Comparison of ENCODE assay signal across 8 mouse cellular contexts in genomic region chr9:25317827-25318505, GRCm38 (mm10).
DNase-seq lines count a peak whose midpoint lies in the region; ATAC-seq lines count a peak whose summit lies in the region.

No protein-coding gene starts in this region.

- no peak overlapping the region for H3K4me3 ChIP-seq in midbrain, embryonic 15.5 days

- intact Hi-C loops in left cerebral cortex, postnatal 4 days (cut with DNase I), result loop anchor here (2.0 to 5.0 kb wide), 2 partner anchors 164 to 275 kb away; partner anchors contain the start of gene Eepd1

- no peak overlapping the region for H3K4me2 ChIP-seq in midbrain, embryonic 15.5 days

- H3K27me3 ChIP-seq in midbrain, embryonic 15.5 days (replicated peaks), result no peaks in the 10 kb centered on the region

- peak; percentile 90 for ATAC-seq in common myeloid progenitor, adult 5-6 weeks (replicated peaks; ENCODE audit: low read depth, poor library complexity, severe bottlenecking)
- ATAC-seq in midbrain, embryonic 15.5 days (replicated peaks), result peak; percentile 87

- H3K4me1 ChIP-seq in midbrain, embryonic 15.5 days, result no peaks in the 10 kb centered on the region

- H3K9me3 ChIP-seq in midbrain, embryonic 15.5 days, result no peaks in the 10 kb centered on the region

- DNase-seq in 3134 (ENCODE audit: extremely low read depth, insufficient read length, low spot score) (peak; percentile 20), R1 (ENCODE audit: low read depth, low spot score) (peak; percentile 27)
- DNase-seq in gastrocnemius, postnatal 25 days, result peak; percentile 60
- peak; percentile 31 for DNase-seq in kidney, adult 18-20 months
- DNase-seq in left cerebral cortex, postnatal 4 days, result peak; percentile 68
- peak; percentile 14 for DNase-seq in testis, postnatal 14 days (ENCODE audit: low spot score)

- H3K27ac ChIP-seq in midbrain, embryonic 15.5 days, result no peak overlapping the region

- H3K9ac ChIP-seq in midbrain, embryonic 15.5 days, result no peak overlapping the region

- 58% methylated on average over 4 of the region's 4 CpGs for WGBS in midbrain, embryonic 15.5 days

- no peaks in the 10 kb centered on the region for H3K36me3 ChIP-seq in midbrain, embryonic 15.5 days (replicated peaks)

Comparison
In these comparisons a context has a peak if more than half of its experiments do, and no peak if none do; other contexts are left out.
1. DNase-seq: peak in every context shown above with its lines; median percentile 68 in left cerebral cortex, postnatal 4 days; 60 in gastrocnemius, postnatal 25 days; 31 in kidney, adult 18-20 months; 27 in R1; 20 in 3134; 14 in testis, postnatal 14 days.